Mouse (Mus musculus) T-helper 1 cell (primary cell): ENCODE data around the gene Thap7.

Source experiments
- in situ Hi-C: fragments of 300-600 bp; cut with MboI, MseI; formaldehyde crosslinking; loops from one replicate; pipeline ENCODE4 v1.15.1; 2025; ENCODE audit warnings: high pct_unique_total_duplicates

Gene Thap7

GRCm38 (mm10) chr16:17532676-17533329 is 1.9 kb upstream of the Thap7 start:
- in situ Hi-C loops, result no loop called here

GRCm38 (mm10) chr16:17532271-17532670 is 1.3 kb upstream of the Thap7 start:
- in situ Hi-C loops, result no loop called here

- in situ Hi-C loops, result loop anchor here (10.0 kb wide), 1 partner anchor 715 kb away; the partner anchor contains the start of genes Ranbp1 and Trmt2a
Measured at GRCm38 (mm10) chr16:17529981-17530586, 852 bp downstream of the Thap7 start.

- in situ Hi-C loops, result loop anchor here (10.0 kb wide), 1 partner anchor 717 kb away; the partner anchor contains the start of genes Ranbp1 and Trmt2a
Measured at GRCm38 (mm10) chr16:17528276-17528675, 2.7 kb downstream of the Thap7 start.

- in situ Hi-C loops, result loop anchor here (10.0 kb wide), 1 partner anchor 717 kb away; the partner anchor contains the start of genes Ranbp1 and Trmt2a
Measured at GRCm38 (mm10) chr16:17527606-17528005, 3.3 kb downstream of the Thap7 start.

GRCm38 (mm10) chr16:17526223-17526622 is 4.7 kb downstream of the Thap7 start:
- in situ Hi-C loops, result loop anchor here (10.0 kb wide), 1 partner anchor 719 kb away; the partner anchor contains the start of genes Ranbp1 and Trmt2a

GRCm38 (mm10) chr16:17525524-17525923 is 5.4 kb downstream of the Thap7 start:
- in situ Hi-C loops, result loop anchor here (10.0 kb wide), 1 partner anchor 719 kb away; the partner anchor contains the start of genes Ranbp1 and Trmt2a

GRCm38 (mm10) chr16:17524156-17524555 is 6.8 kb downstream of the Thap7 start:
- in situ Hi-C loops, result loop anchor here (10.0 kb wide), 1 partner anchor 721 kb away; the partner anchor contains the start of genes Ranbp1 and Trmt2a

- in situ Hi-C loops, result no loop called here
Measured at GRCm38 (mm10) chr16:17518910-17519309, 12.0 kb downstream of the Thap7 start.

- in situ Hi-C loops, result no loop called here
Measured at GRCm38 (mm10) chr16:17511431-17511830, 19.5 kb downstream of the Thap7 start.

GRCm38 (mm10) chr16:17510686-17511085 is 20.2 kb downstream of the Thap7 start:
- in situ Hi-C loops, result no loop called here

GRCm38 (mm10) chr16:17510143-17510542 is 20.8 kb downstream of the Thap7 start:
- in situ Hi-C loops, result no loop called here

- in situ Hi-C loops, result loop anchor here (10.0 kb wide), 1 partner anchor 754 kb away; no protein-coding TSS in a partner anchor
Measured at GRCm38 (mm10) chr16:17509240-17509597, 21.7 kb downstream of the Thap7 start.

GRCm38 (mm10) chr16:17508546-17509239 is 22.2 kb downstream of the Thap7 start, which contains the start of gene Lztr1:
Gene Lztr1, plus strand, starts transcription at chr16:17508688.
- in situ Hi-C loops, result loop anchor here (10.0 kb wide), 1 partner anchor 754 kb away; no protein-coding TSS in a partner anchor

GRCm38 (mm10) chr16:17508031-17508430 is 22.9 kb downstream of the Thap7 start:
- in situ Hi-C loops, result loop anchor here (10.0 kb wide), 1 partner anchor 753 kb away; no protein-coding TSS in a partner anchor

- in situ Hi-C loops, result loop anchor here (10.0 kb wide), 1 partner anchor 752 kb away; no protein-coding TSS in a partner anchor
Measured at GRCm38 (mm10) chr16:17507018-17507552, 23.9 kb downstream of the Thap7 start.

GRCm38 (mm10) chr16:17502681-17503080 is 28.3 kb downstream of the Thap7 start:
- in situ Hi-C loops, result loop anchor here (10.0 kb wide), 1 partner anchor 748 kb away; no protein-coding TSS in a partner anchor

- in situ Hi-C loops, result loop anchor here (10.0 kb wide), 1 partner anchor 895 kb away; the partner anchor contains the start of gene Fgd4
Measured at GRCm38 (mm10) chr16:17499249-17499883, 31.6 kb downstream of the Thap7 start.

- in situ Hi-C loops, result loop anchor here (10.0 kb wide), 1 partner anchor 892 kb away; the partner anchor contains the start of gene Fgd4
Measured at GRCm38 (mm10) chr16:17496499-17497305, 34.2 kb downstream of the Thap7 start.
